Mouse (Mus musculus): ENCODE data around the gene Srd5a3. TPM values are rescaled to one million over a fixed set of nuclear protein-coding genes. Genes with fewer than 3 reads are reported as not detected.

Srd5a3 gene
- polyA plus RNA-seq, 1 experiment, result 12.0 TPM

DNA sequence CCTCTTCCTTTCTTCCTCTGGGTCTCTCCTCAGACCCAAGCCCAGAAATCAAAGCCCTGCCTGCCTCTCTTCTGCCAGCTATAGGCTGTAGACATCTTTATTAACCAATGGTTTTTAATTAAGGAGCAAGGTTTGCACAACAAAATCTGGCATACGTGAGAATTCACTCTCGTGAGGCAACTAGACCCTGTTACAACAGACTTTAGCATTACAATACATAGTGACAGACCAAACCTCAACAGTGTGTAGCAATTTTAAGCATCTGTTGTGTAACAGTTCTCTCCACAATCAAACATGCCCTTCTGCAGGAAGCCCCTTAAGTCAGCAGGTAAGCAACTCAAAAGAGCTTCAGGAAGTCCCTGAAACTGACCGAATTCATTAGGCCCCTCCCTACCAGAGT, 3.8 kb upstream of the Srd5a3 start:
- Histone ChIP-seq H3K79me2 (ENCODE audit: control insufficient read depth, insufficient read depth) (peaks cover 4% of the 10 kb centered on the region), H3K4me3 (no peak overlapping the region), H3K36me3 (ENCODE audit: control insufficient read depth, insufficient read depth) (no peaks in the 10 kb centered on the region), H3K27me3 (ENCODE audit: control insufficient read depth, insufficient read depth, insufficient read length) (no peaks in the 10 kb centered on the region), H3ac (ENCODE audit: control insufficient read depth, insufficient read length) (no peak overlapping the region), H3K4me2 (ENCODE audit: low read depth) (no peak overlapping the region)
- TF ChIP-seq USF1 (IDR thresholded peaks at IDR 0.05; ENCODE audit: low read depth) (no peak), E2F4 (IDR thresholded peaks at IDR 0.05; ENCODE audit: insufficient read depth) (no peak), TCF12 (IDR thresholded peaks at IDR 0.05; ENCODE audit: insufficient read depth, poor library complexity, severe bottlenecking) (no peak), MYOG (IDR thresholded peaks at IDR 0.05; ENCODE audit: control insufficient read depth in 1 of 3, insufficient read depth in 1 of 3, insufficient read length in 2 of 3, low read depth in 2 of 3) (no peak), TCF3 (IDR thresholded peaks at IDR 0.05; ENCODE audit: insufficient read length, low read depth) (no peak), MYOD1 (IDR thresholded peaks at IDR 0.05; ENCODE audit: control insufficient read depth in 1 of 3, insufficient read length in 2 of 3, low read depth in 2 of 3) (no peak), POLR2AphosphoS2 (IDR thresholded peaks at IDR 0.05; ENCODE audit: insufficient read length, low read depth) (no peak), SRF (IDR thresholded peaks at IDR 0.05; ENCODE audit: control insufficient read depth, insufficient read length, low read depth) (no peak), MAX (IDR thresholded peaks at IDR 0.05; ENCODE audit: low read depth) (no peak), POLR2A (IDR thresholded peaks at IDR 0.05; ENCODE audit: insufficient read length, low read depth) (no peak), REST (IDR thresholded peaks at IDR 0.05; ENCODE audit: insufficient read depth, insufficient read length) (no peak), CEBPB (IDR thresholded peaks at IDR 0.05; ENCODE audit: insufficient read depth, poor library complexity, severe bottlenecking) (no peak)

GRCm38 (mm10) chr5:76137586-76137985, 2.5 kb upstream of the Srd5a3 start:
- Histone ChIP-seq H3ac (ENCODE audit: control insufficient read depth, insufficient read length) (no peak overlapping the region), H3K4me2 (ENCODE audit: low read depth) (no peak overlapping the region), H3K27me3 (ENCODE audit: control insufficient read depth, insufficient read depth, insufficient read length) (no peaks in the 10 kb centered on the region), H3K79me2 (ENCODE audit: control insufficient read depth, insufficient read depth) (peaks cover 7% of the 10 kb centered on the region), H3K36me3 (ENCODE audit: control insufficient read depth, insufficient read depth) (no peaks in the 10 kb centered on the region), H3K4me3 (no peak overlapping the region)
- no peak for TF ChIP-seq MAX (IDR thresholded peaks at IDR 0.05; ENCODE audit: low read depth)
- TF ChIP-seq POLR2AphosphoS2 (IDR thresholded peaks at IDR 0.05; ENCODE audit: insufficient read length, low read depth), result no peak
- TF ChIP-seq MYOD1 (IDR thresholded peaks at IDR 0.05; ENCODE audit: control insufficient read depth in 1 of 3, insufficient read length in 2 of 3, low read depth in 2 of 3), result no peak
- TF ChIP-seq TCF3 (IDR thresholded peaks at IDR 0.05; ENCODE audit: insufficient read length, low read depth), result no peak
- TF ChIP-seq REST (IDR thresholded peaks at IDR 0.05; ENCODE audit: insufficient read depth, insufficient read length), result no peak
- TF ChIP-seq SRF (IDR thresholded peaks at IDR 0.05; ENCODE audit: control insufficient read depth, insufficient read length, low read depth), result no peak
- TF ChIP-seq USF1 (IDR thresholded peaks at IDR 0.05; ENCODE audit: low read depth), result no peak
- TF ChIP-seq TCF12 (IDR thresholded peaks at IDR 0.05; ENCODE audit: insufficient read depth, poor library complexity, severe bottlenecking), result no peak
- TF ChIP-seq MYOG (IDR thresholded peaks at IDR 0.05; ENCODE audit: control insufficient read depth in 1 of 3, insufficient read depth in 1 of 3, insufficient read length in 2 of 3, low read depth in 2 of 3), result no peak
- no peak for TF ChIP-seq POLR2A (IDR thresholded peaks at IDR 0.05; ENCODE audit: insufficient read length, low read depth)
- no peak for TF ChIP-seq CEBPB (IDR thresholded peaks at IDR 0.05; ENCODE audit: insufficient read depth, poor library complexity, severe bottlenecking)
- no peak for TF ChIP-seq E2F4 (IDR thresholded peaks at IDR 0.05; ENCODE audit: insufficient read depth)

DNA sequence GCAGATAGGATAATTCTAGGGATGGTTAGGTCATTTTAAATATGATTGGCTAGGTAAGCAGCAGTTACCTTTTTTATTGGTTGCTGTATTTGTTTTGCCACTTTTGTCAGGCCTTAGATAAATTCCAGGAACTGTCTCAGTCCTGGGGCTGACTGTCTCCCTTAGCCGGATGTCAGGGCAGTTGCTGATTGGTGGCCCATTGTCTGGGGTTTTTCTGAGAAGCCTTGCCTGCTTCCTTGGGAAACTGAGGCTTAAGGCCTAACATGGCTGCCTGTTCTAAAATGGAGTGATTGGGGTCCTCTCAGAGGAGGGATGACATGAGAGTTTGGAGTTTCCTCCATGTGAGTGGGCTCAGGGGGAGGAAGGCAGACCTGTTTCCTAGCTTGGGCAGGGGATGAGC, 2.0 kb upstream of the Srd5a3 start:
- Histone ChIP-seq H3K4me3 (no peak overlapping the region), H3K4me2 (ENCODE audit: low read depth) (no peak overlapping the region), H3K36me3 (ENCODE audit: control insufficient read depth, insufficient read depth) (no peaks in the 10 kb centered on the region), H3K27me3 (ENCODE audit: control insufficient read depth, insufficient read depth, insufficient read length) (no peaks in the 10 kb centered on the region), H3ac (ENCODE audit: control insufficient read depth, insufficient read length) (no peak overlapping the region), H3K79me2 (ENCODE audit: control insufficient read depth, insufficient read depth) (peaks cover 7% of the 10 kb centered on the region)
- TF ChIP-seq POLR2A (IDR thresholded peaks at IDR 0.05; ENCODE audit: insufficient read length, low read depth) (no peak), CEBPB (IDR thresholded peaks at IDR 0.05; ENCODE audit: insufficient read depth, poor library complexity, severe bottlenecking) (no peak), E2F4 (IDR thresholded peaks at IDR 0.05; ENCODE audit: insufficient read depth) (no peak), USF1 (IDR thresholded peaks at IDR 0.05; ENCODE audit: low read depth) (no peak), MAX (IDR thresholded peaks at IDR 0.05; ENCODE audit: low read depth) (no peak), MYOD1 (IDR thresholded peaks at IDR 0.05; ENCODE audit: control insufficient read depth in 1 of 3, insufficient read length in 2 of 3, low read depth in 2 of 3) (no peak), MYOG (IDR thresholded peaks at IDR 0.05; ENCODE audit: control insufficient read depth in 1 of 3, insufficient read depth in 1 of 3, insufficient read length in 2 of 3, low read depth in 2 of 3) (no peak)

GRCm38 (mm10) chr5:76138512-76138911, 1.6 kb upstream of the Srd5a3 start:
- no peaks in the 10 kb centered on the region for H3K27me3 ChIP-seq (ENCODE audit: control insufficient read depth, insufficient read depth, insufficient read length)
- H3K36me3 ChIP-seq (ENCODE audit: control insufficient read depth, insufficient read depth), result no peaks in the 10 kb centered on the region
- no peak overlapping the region for H3K4me2 ChIP-seq (ENCODE audit: low read depth)
- H3K79me2 ChIP-seq (ENCODE audit: control insufficient read depth, insufficient read depth), result peaks cover 7% of the 10 kb centered on the region
- H3ac ChIP-seq (ENCODE audit: control insufficient read depth, insufficient read length), result no peak overlapping the region
- no peak for TF ChIP-seq MYOG (IDR thresholded peaks at IDR 0.05; ENCODE audit: control insufficient read depth in 1 of 3, insufficient read depth in 1 of 3, insufficient read length in 2 of 3, low read depth in 2 of 3)
- no peak for TF ChIP-seq SRF (IDR thresholded peaks at IDR 0.05; ENCODE audit: control insufficient read depth, insufficient read length, low read depth)
- TF ChIP-seq MYOD1 (IDR thresholded peaks at IDR 0.05; ENCODE audit: control insufficient read depth in 1 of 3, insufficient read length in 2 of 3, low read depth in 2 of 3), result no peak
- no peak for TF ChIP-seq TCF3 (IDR thresholded peaks at IDR 0.05; ENCODE audit: insufficient read length, low read depth)
- no peak for TF ChIP-seq CEBPB (IDR thresholded peaks at IDR 0.05; ENCODE audit: insufficient read depth, poor library complexity, severe bottlenecking)
- TF ChIP-seq E2F4 (IDR thresholded peaks at IDR 0.05; ENCODE audit: insufficient read depth), result no peak
- no peak for TF ChIP-seq MAX (IDR thresholded peaks at IDR 0.05; ENCODE audit: low read depth)
- no peak overlapping the region for H3K4me3 ChIP-seq

DNA sequence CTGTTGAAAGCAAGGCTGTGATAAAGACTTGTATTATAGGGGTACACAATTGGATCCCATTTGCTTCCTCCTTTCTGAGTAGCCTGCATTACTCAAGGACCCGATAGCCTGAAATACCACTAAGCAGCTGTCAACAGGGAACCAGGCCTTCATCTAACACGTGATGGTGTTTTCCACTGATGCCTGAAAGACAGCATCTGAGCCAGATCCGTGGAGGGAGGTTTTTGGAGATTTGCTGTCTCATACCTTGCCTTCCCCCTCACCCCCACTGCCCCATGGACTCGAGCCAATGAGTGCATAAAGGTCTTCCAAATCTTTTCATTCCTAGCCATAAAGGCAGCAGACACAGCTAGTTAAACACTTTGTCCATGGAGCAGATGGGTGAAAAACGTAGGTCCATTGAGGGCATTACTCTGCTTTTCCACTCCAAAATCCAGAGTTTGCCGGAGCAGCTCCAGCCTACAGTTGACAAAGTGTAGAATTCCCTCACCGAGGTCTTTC, 850 bp upstream of the Srd5a3 start:
- TF ChIP-seq CEBPB (IDR thresholded peaks at IDR 0.05; ENCODE audit: insufficient read depth, poor library complexity, severe bottlenecking), result no peak
- no peak for TF ChIP-seq MYOG (IDR thresholded peaks at IDR 0.05; ENCODE audit: control insufficient read depth in 1 of 3, insufficient read depth in 1 of 3, insufficient read length in 2 of 3, low read depth in 2 of 3)
- no peak for TF ChIP-seq REST (IDR thresholded peaks at IDR 0.05; ENCODE audit: insufficient read depth, insufficient read length)
- no peak for TF ChIP-seq POLR2A (IDR thresholded peaks at IDR 0.05; ENCODE audit: insufficient read length, low read depth)
- TF ChIP-seq MAX (IDR thresholded peaks at IDR 0.05; ENCODE audit: low read depth), result no peak
- no peak for TF ChIP-seq MYOD1 (IDR thresholded peaks at IDR 0.05; ENCODE audit: control insufficient read depth in 1 of 3, insufficient read length in 2 of 3, low read depth in 2 of 3)
- no peak for TF ChIP-seq USF1 (IDR thresholded peaks at IDR 0.05; ENCODE audit: low read depth)
- no peak for TF ChIP-seq TCF3 (IDR thresholded peaks at IDR 0.05; ENCODE audit: insufficient read length, low read depth)
- no peak for TF ChIP-seq E2F4 (IDR thresholded peaks at IDR 0.05; ENCODE audit: insufficient read depth)
- TF ChIP-seq TCF12 (IDR thresholded peaks at IDR 0.05; ENCODE audit: insufficient read depth, poor library complexity, severe bottlenecking), result no peak
- no peak for TF ChIP-seq SRF (IDR thresholded peaks at IDR 0.05; ENCODE audit: control insufficient read depth, insufficient read length, low read depth)
- TF ChIP-seq POLR2AphosphoS2 (IDR thresholded peaks at IDR 0.05; ENCODE audit: insufficient read length, low read depth), result no peak

More for the DNA sequence above, 850 bp upstream of the Srd5a3 start:
- Histone ChIP-seq H3K4me3 (peak overlapping the region; percentile 57), H3K79me2 (ENCODE audit: control insufficient read depth, insufficient read depth) (peaks cover 7% of the 10 kb centered on the region), H3K27me3 (ENCODE audit: control insufficient read depth, insufficient read depth, insufficient read length) (no peaks in the 10 kb centered on the region), H3K4me2 (ENCODE audit: low read depth) (no peak overlapping the region), H3ac (ENCODE audit: control insufficient read depth, insufficient read length) (no peak overlapping the region), H3K36me3 (ENCODE audit: control insufficient read depth, insufficient read depth) (no peaks in the 10 kb centered on the region)

All from myocyte (in vitro differentiated cells).